Mouse (Mus musculus) NIH3T3 (cell line): ENCODE measurements around the gene Specc1.

Experiments
- DNase-seq: peaks from one replicate; pipeline ENCODE4 v3.0.0-alpha.2; 2012; ENCODE audit warnings: low read depth

The Specc1 gene

GRCm38 (mm10) chr11:62090321-62090720 lies 133.8 kb downstream of the Specc1 start:
- DNase-seq = peak; percentile 46

- DNase-seq = no peak
These were observed 146.9 kb downstream of the Specc1 start for GRCm38 (mm10) chr11:62103380-62103911.

- peak; percentile 13 for DNase-seq
These were observed 149.9 kb downstream of the Specc1 start for GRCm38 (mm10) chr11:62106401-62106871.

- DNase-seq = no peak
These were observed 150.8 kb downstream of the Specc1 start for GRCm38 (mm10) chr11:62107272-62107836.

- DNase-seq = no peak
These were observed 162.0 kb downstream of the Specc1 start for GRCm38 (mm10) chr11:62118561-62118960.

GRCm38 (mm10) chr11:62119871-62120270 lies 163.3 kb downstream of the Specc1 start:
- peak; percentile 84 for DNase-seq

- DNase-seq = no peak
These were observed 164.8 kb downstream of the Specc1 start for GRCm38 (mm10) chr11:62121365-62121764.

- DNase-seq = peak; percentile 95
These were observed 171.1 kb downstream of the Specc1 start for GRCm38 (mm10) chr11:62127692-62128091.

- no peak for DNase-seq
These were observed 171.6 kb downstream of the Specc1 start for GRCm38 (mm10) chr11:62128197-62128596.

- no peak for DNase-seq
These were observed 173.6 kb downstream of the Specc1 start for GRCm38 (mm10) chr11:62130191-62130590.

GRCm38 (mm10) chr11:62130685-62131295 lies 174.2 kb downstream of the Specc1 start:
- no peak for DNase-seq

GRCm38 (mm10) chr11:62131601-62132000 lies 175.0 kb downstream of the Specc1 start:
- DNase-seq = no peak

GRCm38 (mm10) chr11:62134191-62134590 lies 177.6 kb downstream of the Specc1 start:
- DNase-seq = no peak

- peak; percentile 86 for DNase-seq
These were observed 188.9 kb downstream of the Specc1 start for GRCm38 (mm10) chr11:62145216-62146110.

GRCm38 (mm10) chr11:62146661-62147060 lies 190.1 kb downstream of the Specc1 start:
- peak; percentile 63 for DNase-seq

GRCm38 (mm10) chr11:62148026-62148425 lies 191.5 kb downstream of the Specc1 start:
- peak; percentile 63 for DNase-seq

- DNase-seq = no peak
These were observed 191.9 kb downstream of the Specc1 start for GRCm38 (mm10) chr11:62148449-62148848.

GRCm38 (mm10) chr11:62153057-62153456 lies 196.5 kb downstream of the Specc1 start:
- no peak for DNase-seq

- DNase-seq = no peak
These were observed 203.2 kb downstream of the Specc1 start for GRCm38 (mm10) chr11:62159803-62160202.

GRCm38 (mm10) chr11:62161450-62161849 lies 204.9 kb downstream of the Specc1 start:
- DNase-seq = no peak

- DNase-seq = no peak
These were observed 207.8 kb downstream of the Specc1 start for GRCm38 (mm10) chr11:62164357-62164756.

- DNase-seq = no peak
These were observed 209.9 kb downstream of the Specc1 start for GRCm38 (mm10) chr11:62166503-62166902.

- no peak for DNase-seq
These were observed 211.6 kb downstream of the Specc1 start for GRCm38 (mm10) chr11:62168146-62168545.
